13 mouse cellular contexts compared by ENCODE assay signal in genomic region chr7:122512430-122512966, GRCm38 (mm10).
DNase-seq lines count a peak whose midpoint lies in the region; ATAC-seq and TF ChIP-seq lines count a peak whose summit lies in the region.
"Had no signal": no experiment of that assay in that cellular context is flagged by ENCODE, and none has a peak within 500 bp of the region (broad histone marks: within the 10 kb centered on the region; RNA-seq: fewer than 3 reads in every experiment).

No protein-coding gene starts in this region.

- no peak for ATAC-seq in kidney, embryonic 16.5 days (ENCODE audit: low FRiP score, low TSS enrichment)
- ATAC-seq in midbrain, postnatal 0 days (ENCODE audit: low FRiP score): no peak
- no peak for ATAC-seq in midbrain, embryonic 16.5 days

- WGBS in kidney, embryonic 16.5 days: 76% methylated on average over 13 of the region's 13 CpGs
- 77% methylated on average over 13 of the region's 13 CpGs for WGBS in midbrain, postnatal 0 days
- 89% methylated on average over 13 of the region's 13 CpGs for WGBS in midbrain, embryonic 16.5 days

- no peak for TF ChIP-seq CTCF in midbrain, postnatal 0 days (IDR thresholded peaks at IDR 0.05)

- no peaks in the 10 kb centered on the region for H3K4me1 ChIP-seq in kidney, embryonic 16.5 days (ENCODE audit: insufficient read depth, low read length)
- no peaks in the 10 kb centered on the region for H3K4me1 ChIP-seq in midbrain, postnatal 0 days (ENCODE audit: insufficient read depth, low read length)
- no peaks in the 10 kb centered on the region for H3K4me1 ChIP-seq in midbrain, embryonic 16.5 days (ENCODE audit: control insufficient read depth, insufficient read depth, low read length)

- H3K9me3 ChIP-seq in kidney, embryonic 16.5 days (ENCODE audit: low read length): no peaks in the 10 kb centered on the region
- H3K9me3 ChIP-seq in midbrain, postnatal 0 days (ENCODE audit: low read length): no peaks in the 10 kb centered on the region
- no peaks in the 10 kb centered on the region for H3K9me3 ChIP-seq in midbrain, embryonic 16.5 days (replicated peaks; ENCODE audit: control insufficient read depth, low read length, poor library complexity, severe bottlenecking)

- H3K27ac ChIP-seq in kidney, embryonic 16.5 days (ENCODE audit: low read length): no peak overlapping the region
- no peak overlapping the region for H3K27ac ChIP-seq in midbrain, postnatal 0 days (ENCODE audit: low read depth, low read length)
- H3K27ac ChIP-seq in midbrain, embryonic 16.5 days (ENCODE audit: low read length): no peak overlapping the region

- H3K4me3 ChIP-seq in kidney, embryonic 16.5 days (ENCODE audit: low read length): no peak overlapping the region
- H3K4me3 ChIP-seq in midbrain, postnatal 0 days (ENCODE audit: low read depth, low read length): no peak overlapping the region
- no peak overlapping the region for H3K4me3 ChIP-seq in midbrain, embryonic 16.5 days (ENCODE audit: low read depth, low read length)
- H3K4me3 ChIP-seq: erythroblast, embryonic 14.5 days had no signal

- no peaks in the 10 kb centered on the region for H3K36me3 ChIP-seq in kidney, embryonic 16.5 days (ENCODE audit: insufficient read depth, low read length)
- H3K36me3 ChIP-seq in midbrain, postnatal 0 days (ENCODE audit: insufficient read depth, low read length): 0 out of 2 replicates have a peak, but pooled peaks cover 2% of the 10 kb centered on the region
- no peaks in the 10 kb centered on the region for H3K36me3 ChIP-seq in midbrain, embryonic 16.5 days (ENCODE audit: control insufficient read depth, insufficient read depth, low read length)

- no peaks in the 10 kb centered on the region for H3K27me3 ChIP-seq in kidney, embryonic 16.5 days (ENCODE audit: insufficient read depth, low read length)
- no peaks in the 10 kb centered on the region for H3K27me3 ChIP-seq in midbrain, postnatal 0 days (ENCODE audit: insufficient read depth, low read length)
- no peaks in the 10 kb centered on the region for H3K27me3 ChIP-seq in midbrain, embryonic 16.5 days (ENCODE audit: control insufficient read depth, insufficient read depth, low read depth, low read length)

- no peak overlapping the region for H3K4me2 ChIP-seq in kidney, embryonic 16.5 days (replicated peaks; ENCODE audit: low read depth, low read length)
- no peak overlapping the region for H3K4me2 ChIP-seq in midbrain, postnatal 0 days (ENCODE audit: low read depth, low read length, poor library complexity, severe bottlenecking)
- H3K4me2 ChIP-seq in midbrain, embryonic 16.5 days (ENCODE audit: low read length): no peak overlapping the region

- peak; percentile 13 for DNase-seq in adrenal gland, postnatal 14 days
- no peak for DNase-seq in adrenal gland, adult (ENCODE audit: inconsistent age in 2 of 2, low spot score in 1 of 2)
- peak; percentile 10 for DNase-seq in kidney, postnatal 10 days
- peak; percentile 18 for DNase-seq in midbrain, postnatal 0 days (ENCODE audit: low spot score)
- DNase-seq in right cerebral cortex, postnatal 4 days: peak; percentile 9
- DNase-seq in spleen, postnatal 10 days (ENCODE audit: low spot score in 2 of 2): no peak
- DNase-seq: gastrocnemius, postnatal 14 days; heart, postnatal 36 days; kidney, adult 11 months; thymus, adult 18-20 months had no signal

- no peak overlapping the region for H3K9ac ChIP-seq in kidney, embryonic 16.5 days (replicated peaks; ENCODE audit: low read length)
- no peak overlapping the region for H3K9ac ChIP-seq in midbrain, postnatal 0 days (replicated peaks; ENCODE audit: low read length, poor library complexity, severe bottlenecking)
- no peak overlapping the region for H3K9ac ChIP-seq in midbrain, embryonic 16.5 days (ENCODE audit: low read depth, low read length)

Comparison
In these comparisons a context has a peak if more than half of its experiments do, and no peak if none do; other contexts are left out.
1. DNase-seq: peak in adrenal gland, postnatal 14 days (single experiment), kidney, postnatal 10 days (single experiment), midbrain, postnatal 0 days (single experiment) and right cerebral cortex, postnatal 4 days (single experiment); none in adrenal gland, adult (0 of 2) and spleen, postnatal 10 days (0 of 2).